Mouse (Mus musculus) T-helper 1 cell (primary cell): ENCODE results near the gene Pla2g1b.

ENCODE experiments used
- in situ Hi-C: fragments of 300-600 bp; cut with MboI, MseI; formaldehyde crosslinking; loops from one replicate; pipeline ENCODE4 v1.15.1; 2025; ENCODE audit warnings: high pct_unique_total_duplicates

The Pla2g1b gene

DNA sequence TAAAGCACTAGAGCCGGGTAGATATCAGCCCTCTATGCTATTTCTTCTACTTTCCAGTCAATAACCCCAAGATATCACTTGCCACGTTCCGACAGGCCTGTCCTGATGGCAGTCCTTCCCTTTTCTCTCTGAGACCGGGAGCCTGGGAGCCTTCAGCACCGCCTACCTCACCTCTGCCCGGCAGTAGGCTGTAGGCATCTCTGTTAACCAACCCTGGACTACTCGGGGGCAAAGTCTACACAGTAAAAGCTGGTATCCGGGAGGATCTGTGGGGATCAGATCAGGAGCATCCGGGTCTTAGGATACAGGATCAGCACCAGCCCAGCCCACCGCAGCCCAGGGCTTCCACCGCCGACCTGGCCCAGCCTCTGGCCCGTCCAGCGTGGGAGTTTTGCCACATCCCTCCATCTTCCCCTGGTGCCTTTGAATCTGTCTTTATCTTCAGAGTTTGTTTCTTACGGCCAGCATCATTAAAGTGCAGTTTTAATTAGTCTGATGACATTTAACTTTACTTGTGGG lies 57.0 kb downstream of the Pla2g1b start:
- in situ Hi-C loops = no loop called here

- in situ Hi-C loops = no loop called here
Observed at GRCm38 (mm10) chr5:115523971-115524370, 57.9 kb downstream of the Pla2g1b start.
